Mouse (Mus musculus) large intestine, adult 2 months (tissue): Measurements from ENCODE around the gene Baiap2l1. TPM values are rescaled to one million over a fixed set of nuclear protein-coding genes. Genes with fewer than 3 reads are reported as not detected.
"Not testable (repeated sequence)": the region's sequence is repeated elsewhere in the genome, so short reads cannot be mapped to it uniquely, and the experiment has no call there.

ENCODE experiments used
- DNase-seq: peaks from one replicate; pipeline ENCODE4 v3.0.0-alpha.2; 2012; ENCODE audit warnings: low read depth, low spot score
- WGBS: fragments of 180-500 bp; shearing (Covaris S2); methylation state at CpG from one replicate; pipeline ENCODE4 v1.1.7; 2018; 5-methylcytosine and 5-hydroxymethylcytosine counted together
- polyA plus RNA-seq: library from polyadenylated mRNA; depleted of rRNA; stranded (reverse); fragments of >200 nt; gene quantifications from 2 replicates; pipeline ENCODE4 v1.2.3, GENCODE M21; 2012

Baiap2l1 gene
- polyA plus RNA-seq, 1 experiment, result 37.1 TPM

- DNase-seq, result no peak
- 38% methylated on average over 9 of the region's 9 CpGs for WGBS
Measured at GRCm38 (mm10) chr5:144352250-144353047, 5.5 kb downstream of the Baiap2l1 start.

- WGBS, result 17% methylated on average over 8 of the region's 8 CpGs
- DNase-seq, result no peak
Measured at GRCm38 (mm10) chr5:144351185-144351584, 6.7 kb downstream of the Baiap2l1 start.

- DNase-seq, result no peak
- WGBS, result 32% methylated on average over 6 of the region's 6 CpGs
Measured at GRCm38 (mm10) chr5:144344592-144344991, 13.3 kb downstream of the Baiap2l1 start.

GRCm38 (mm10) chr5:144341085-144341484, 16.8 kb downstream of the Baiap2l1 start:
- WGBS, result 26% methylated on average over 1 of the region's 1 CpGs
- DNase-seq, result no peak

GRCm38 (mm10) chr5:144338787-144339186, 19.1 kb downstream of the Baiap2l1 start:
- no peak for DNase-seq
- 33% methylated on average over 1 of the region's 1 CpGs for WGBS

- WGBS, result 31% methylated on average over 6 of the region's 6 CpGs
- not testable (repeated sequence) for DNase-seq
Measured at GRCm38 (mm10) chr5:144335357-144335756, 22.6 kb downstream of the Baiap2l1 start.

- DNase-seq, result no peak
- WGBS, result 31% methylated on average over 11 of the region's 11 CpGs
Measured at GRCm38 (mm10) chr5:144334010-144334409, 23.9 kb downstream of the Baiap2l1 start.

- DNase-seq, result no peak
- WGBS, result 76% methylated on average over 3 of the region's 3 CpGs
Measured at GRCm38 (mm10) chr5:144322717-144323116, 35.2 kb downstream of the Baiap2l1 start.

GRCm38 (mm10) chr5:144321681-144322080, 36.2 kb downstream of the Baiap2l1 start:
- 17% methylated on average over 7 of the region's 7 CpGs for WGBS
- no peak for DNase-seq

- DNase-seq, result no peak
Measured at GRCm38 (mm10) chr5:144318286-144318685, 39.6 kb downstream of the Baiap2l1 start.

GRCm38 (mm10) chr5:144317426-144317825, 40.5 kb downstream of the Baiap2l1 start:
- WGBS, result 20% methylated on average over 8 of the region's 8 CpGs
- peak; percentile 95 for DNase-seq

More at GRCm38 (mm10) chr5:144318286-144318685, 39.6 kb downstream of the Baiap2l1 start:
- 20% methylated on average over 6 of the region's 6 CpGs for WGBS

- 44% methylated on average over 3 of the region's 3 CpGs for WGBS
- no peak for DNase-seq
Measured at GRCm38 (mm10) chr5:144316442-144316841, 41.5 kb downstream of the Baiap2l1 start.

- DNase-seq, result no peak
- WGBS, result 34% methylated on average over 12 of the region's 12 CpGs
Measured at GRCm38 (mm10) chr5:144314731-144315494, 43.0 kb downstream of the Baiap2l1 start.

- no peak for DNase-seq
- 30% methylated on average over 5 of the region's 5 CpGs for WGBS
Measured at GRCm38 (mm10) chr5:144313335-144313734, 44.6 kb downstream of the Baiap2l1 start.

GRCm38 (mm10) chr5:144312183-144312582, 45.7 kb downstream of the Baiap2l1 start:
- DNase-seq, result no peak
- 69% methylated on average over 7 of the region's 7 CpGs for WGBS

- WGBS, result 85% methylated on average over 4 of the region's 4 CpGs
- no peak for DNase-seq
Measured at GRCm38 (mm10) chr5:144308929-144309328, 49.0 kb downstream of the Baiap2l1 start.

- WGBS, result 89% methylated on average over 2 of the region's 2 CpGs
- no peak for DNase-seq
Measured at GRCm38 (mm10) chr5:144303071-144303470, 54.8 kb downstream of the Baiap2l1 start.

GRCm38 (mm10) chr5:144296090-144296604, 61.8 kb downstream of the Baiap2l1 start:
- 32% methylated on average over 7 of the region's 7 CpGs for WGBS
- DNase-seq, result peak; percentile 48

- WGBS, result 55% methylated on average over 1 of the region's 1 CpGs
Measured at GRCm38 (mm10) chr5:144295357-144295756, 62.6 kb downstream of the Baiap2l1 start.

GRCm38 (mm10) chr5:144294908-144295307, 63.0 kb downstream of the Baiap2l1 start:
- WGBS, result 17% methylated on average over 7 of the region's 7 CpGs

More at GRCm38 (mm10) chr5:144295357-144295756, 62.6 kb downstream of the Baiap2l1 start:
- DNase-seq, result no peak

More at GRCm38 (mm10) chr5:144294908-144295307, 63.0 kb downstream of the Baiap2l1 start:
- no peak for DNase-seq
